13 mouse cellular contexts compared by ENCODE assay signal in the genomic region with DNA sequence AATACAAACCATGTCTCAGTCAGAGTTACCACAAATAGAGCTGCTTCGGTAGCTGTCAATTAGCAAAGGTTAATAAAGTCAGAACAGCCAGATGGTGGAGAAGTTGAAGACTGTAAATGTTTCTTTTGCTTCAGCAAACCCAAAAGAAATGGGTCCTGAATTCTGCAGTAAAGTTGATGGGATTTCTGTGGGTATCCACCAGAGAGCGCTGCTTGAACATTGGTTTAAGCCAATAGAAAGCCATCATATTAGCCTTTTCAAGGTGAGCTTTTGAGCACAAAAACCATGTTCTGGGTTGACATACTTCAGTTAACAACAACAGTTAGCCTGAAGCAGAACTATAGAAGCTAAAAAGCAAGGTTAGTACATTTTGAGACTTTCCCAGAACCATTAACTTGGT. TPM values are rescaled to one million over a fixed set of nuclear protein-coding genes. Genes with fewer than 3 reads are reported as not detected.
DNase-seq lines count a peak whose midpoint lies in the region; ATAC-seq and TF ChIP-seq lines count a peak whose summit lies in the region.
"Had no signal": no experiment of that assay in that cellular context is flagged by ENCODE, and none has a peak within 500 bp of the region (broad histone marks: within the 10 kb centered on the region; RNA-seq: fewer than 3 reads in every experiment).

No protein-coding gene starts in this region.

- no peaks in the 10 kb centered on the region for H3K9me3 ChIP-seq in intestine, postnatal 0 days (ENCODE audit: control insufficient read depth)
- no peaks in the 10 kb centered on the region for H3K9me3 ChIP-seq in intestine, embryonic 16.5 days (ENCODE audit: control insufficient read depth, low read length)
- H3K9me3 ChIP-seq: liver, embryonic 13.5 days had no signal

- no peak overlapping the region for H3K27ac ChIP-seq in intestine, postnatal 0 days (ENCODE audit: low read depth, low read length)
- no peak overlapping the region for H3K27ac ChIP-seq in intestine, embryonic 16.5 days (ENCODE audit: low read length)
- H3K27ac ChIP-seq: liver, embryonic 13.5 days had no signal

- 66% methylated on average over 2 of the region's 2 CpGs for WGBS in intestine, postnatal 0 days
- 52% methylated on average over 2 of the region's 2 CpGs for WGBS in intestine, embryonic 16.5 days

- no peaks in the 10 kb centered on the region for H3K27me3 ChIP-seq in intestine, postnatal 0 days (replicated peaks; ENCODE audit: control insufficient read depth, insufficient read depth, low read length)
- H3K27me3 ChIP-seq in intestine, embryonic 16.5 days (replicated peaks; ENCODE audit: control insufficient read depth, insufficient read depth, low read length) = no peaks in the 10 kb centered on the region
- H3K27me3 ChIP-seq: liver, embryonic 13.5 days had no signal

- H3K4me2 ChIP-seq in intestine, postnatal 0 days (replicated peaks; ENCODE audit: low read depth) = no peak overlapping the region
- H3K4me2 ChIP-seq in intestine, embryonic 16.5 days (ENCODE audit: low read depth, low read length) = no peak overlapping the region
- H3K4me2 ChIP-seq: liver, embryonic 13.5 days had no signal

- no peak for ATAC-seq in intestine, postnatal 0 days
- no peak for ATAC-seq in intestine, embryonic 16.5 days

- DNase-seq in adrenal gland, postnatal 14 days = peak; percentile 6
- DNase-seq in adrenal gland, adult 2 months = no peak
- peak; percentile 56 for DNase-seq in 3T3-L1 (ENCODE audit: low read depth, low spot score)
- DNase-seq in adipocyte (ENCODE audit: low spot score) = peak; percentile 14
- DNase-seq in thymus, adult 18-20 months = no peak
- no peak for DNase-seq in gastrocnemius, postnatal 14 days
- DNase-seq: adrenal gland, postnatal 25 days; cerebellum, adult 11-12 months; heart, adult 18-20 months; kidney, adult 8-10 months; liver, embryonic 13.5 days had no signal

- H3K4me1 ChIP-seq in intestine, postnatal 0 days (replicated peaks; ENCODE audit: control insufficient read depth, insufficient read depth, low read length) = no peaks in the 10 kb centered on the region
- H3K4me1 ChIP-seq in intestine, embryonic 16.5 days (ENCODE audit: control insufficient read depth, insufficient read depth, low read length) = no peaks in the 10 kb centered on the region
- H3K4me1 ChIP-seq: liver, embryonic 13.5 days had no signal

- H3K36me3 ChIP-seq in intestine, postnatal 0 days (ENCODE audit: control insufficient read depth, insufficient read depth) = no peaks in the 10 kb centered on the region
- H3K36me3 ChIP-seq in intestine, embryonic 16.5 days (ENCODE audit: control insufficient read depth, insufficient read depth, low read length) = no peaks in the 10 kb centered on the region
- H3K36me3 ChIP-seq: liver, embryonic 13.5 days had no signal

- intact Hi-C loops in gastrocnemius, postnatal 14 days (cut with DNase I; ENCODE audit: low total_unique reads) = no loop called here

- TF ChIP-seq CTCF in intestine, postnatal 0 days (IDR thresholded peaks at IDR 0.05; ENCODE audit: low read depth) = peak; percentile 46

- no peak overlapping the region for H3K9ac ChIP-seq in intestine, postnatal 0 days (ENCODE audit: low read depth, low read length)
- H3K9ac ChIP-seq in intestine, embryonic 16.5 days (ENCODE audit: low read depth, low read length) = no peak overlapping the region
- H3K9ac ChIP-seq: liver, embryonic 13.5 days had no signal

- no peak overlapping the region for H3K4me3 ChIP-seq in intestine, postnatal 0 days (ENCODE audit: low read depth, low read length)
- no peak overlapping the region for H3K4me3 ChIP-seq in intestine, embryonic 16.5 days (ENCODE audit: low read length)
- H3K4me3 ChIP-seq: liver, embryonic 13.5 days had no signal

RNA-seq across cellular contexts. Expression of gene Orc5, which starts 34.3 kb away (rescaled TPM):
- total RNA-seq in adrenal gland, postnatal 14 days (2021) = 17.9 and 20.4 TPM in 2 replicates
- total RNA-seq in adrenal gland, adult 2 months (2021) = 10 to 100 TPM; 15.2 to 17.1 TPM
- 0.61 and 1.7 TPM in 2 replicates for polyA plus RNA-seq in adrenal gland, adult 2 months (2012; rRNA removed)
- polyA plus RNA-seq in intestine, postnatal 0 days (2015; fragmentation: Nextera tagmentation; extraction: Ambion mirVana) = 18.1 and 18.5 TPM in 2 replicates
- 35.4 and 41.4 TPM in 2 replicates for polyA plus RNA-seq in intestine, embryonic 16.5 days (2015; fragmentation: Nextera tagmentation; extraction: Ambion mirVana)
- 1 to 10 TPM; 6.6 to 7.7 TPM for total RNA-seq in gastrocnemius, postnatal 14 days (2021)

Comparison
In these comparisons a context has a peak if more than half of its experiments do, and no peak if none do; other contexts are left out.
1. DNase-seq: peak in adrenal gland, postnatal 14 days (single experiment), 3T3-L1 (single experiment) and adipocyte (single experiment); none in adrenal gland, adult 2 months (single experiment), thymus, adult 18-20 months (0 of 2) and gastrocnemius, postnatal 14 days (single experiment).